Mouse (Mus musculus): ENCODE data around the gene Fxr1. TPM values are rescaled to one million over a fixed set of nuclear protein-coding genes. Genes with fewer than 3 reads are reported as not detected.

Fxr1 gene
- polyA plus RNA-seq, 1 experiment from 2014 or later: 114 TPM

DNA sequence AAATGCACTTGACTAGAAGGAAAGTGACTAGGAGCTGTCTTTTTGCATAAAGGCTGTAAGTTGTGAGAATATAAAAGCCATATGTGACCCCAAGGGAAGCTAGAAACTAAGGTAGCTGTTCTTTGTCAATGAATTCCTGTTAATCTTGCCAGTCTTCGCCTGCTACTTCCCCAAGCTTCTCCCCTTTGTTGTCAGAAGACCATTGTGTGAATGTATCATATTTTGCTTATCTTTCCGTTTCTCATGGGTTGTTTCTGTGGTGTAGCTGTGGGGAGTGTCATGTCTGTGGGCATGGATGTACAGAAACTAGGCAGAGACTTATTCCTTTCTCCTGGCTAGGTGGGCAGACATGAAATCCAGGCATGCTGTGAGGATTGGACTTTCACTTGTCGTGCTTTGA, 62.2 kb downstream of the Fxr1 start:
- Histone ChIP-seq H3K4me3 (ENCODE audit: inconsistent target) (no peak overlapping the region), H3K36me3 (ENCODE audit: inconsistent target) (no peaks in the 10 kb centered on the region; the same call in 1 of the 2 replicates), H3K79me2 (ENCODE audit: inconsistent target) (peaks cover 12% of the 10 kb centered on the region), H3K27ac (no peak overlapping the region)
- 89% methylated on average over 3 of the region's 3 CpGs for WGBS (ENCODE audit: missing documents)

GRCm38 (mm10) chr3:34083655-34084054, 63.9 kb downstream of the Fxr1 start:
- Histone ChIP-seq H3K4me3 (ENCODE audit: inconsistent target) (no peak overlapping the region), H3K27ac (no peak overlapping the region), H3K79me2 (ENCODE audit: inconsistent target) (peaks cover 12% of the 10 kb centered on the region), H3K36me3 (ENCODE audit: inconsistent target) (no peaks in the 10 kb centered on the region)
- WGBS (ENCODE audit: missing documents): 96% methylated on average over 5 of the region's 5 CpGs

DNA sequence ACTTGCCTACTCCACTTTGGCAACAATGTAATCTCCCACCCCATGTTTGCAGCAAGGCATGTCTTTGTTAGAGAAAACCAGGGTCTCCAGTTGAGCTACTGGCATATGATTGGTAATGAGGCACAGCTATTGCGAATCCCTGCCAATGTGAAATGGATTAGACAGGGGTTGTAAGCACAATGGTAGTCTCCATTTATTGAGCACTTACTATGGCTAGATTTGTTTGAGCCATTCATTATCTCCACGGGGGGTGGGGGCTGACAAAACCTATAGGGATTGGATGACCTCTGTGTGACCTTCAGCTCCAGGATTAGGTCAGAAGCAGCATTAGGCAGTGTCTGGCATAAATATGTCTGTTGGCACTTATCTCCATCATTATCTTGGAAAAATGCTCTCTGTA, 83.1 kb downstream of the Fxr1 start:
- 71% methylated on average over 2 of the region's 2 CpGs for WGBS (ENCODE audit: missing documents)
- H3K36me3 ChIP-seq (ENCODE audit: inconsistent target): no peaks in the 10 kb centered on the region
- no peak overlapping the region for H3K27ac ChIP-seq
- no peaks in the 10 kb centered on the region for H3K79me2 ChIP-seq (ENCODE audit: inconsistent target)
- no peak overlapping the region for H3K4me3 ChIP-seq (ENCODE audit: inconsistent target)

DNA sequence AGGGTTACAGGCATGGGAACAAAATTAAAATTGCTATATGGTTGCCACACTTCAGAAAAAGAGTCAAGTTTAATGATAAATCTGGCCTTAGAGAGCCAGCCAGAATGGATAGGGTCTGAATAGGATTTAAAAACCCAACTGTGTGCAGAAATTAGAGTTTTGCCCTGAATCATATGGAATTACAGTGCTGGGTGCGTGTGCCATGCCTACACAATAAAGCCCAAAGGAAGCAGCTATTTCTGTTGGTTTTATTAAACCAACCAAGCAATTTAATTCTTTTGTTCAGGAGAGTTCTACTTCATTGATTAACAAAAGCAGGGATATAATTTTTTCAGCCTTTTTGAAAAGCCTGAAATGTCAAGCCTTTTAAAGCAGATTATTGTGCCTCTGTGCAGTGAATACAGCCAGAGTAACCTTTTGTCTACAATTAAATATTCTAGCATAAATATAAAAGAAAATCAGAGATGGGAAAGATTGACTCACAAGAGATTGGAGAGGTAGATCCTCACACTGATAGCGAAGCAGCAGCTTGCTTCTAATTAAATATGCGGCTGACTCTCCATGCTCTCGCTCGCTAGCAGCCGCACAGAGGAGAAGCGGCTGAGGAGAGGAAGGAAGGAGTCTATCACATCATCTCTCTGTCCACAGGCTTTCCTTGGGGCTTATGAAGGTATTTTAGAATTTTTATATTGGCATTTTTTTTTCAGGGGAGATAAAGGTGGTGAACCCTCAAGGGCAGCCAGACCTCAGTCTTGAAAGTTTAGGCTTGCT, 84.3 kb downstream of the Fxr1 start:
- Histone ChIP-seq H3K79me2 (ENCODE audit: inconsistent target) (no peaks in the 10 kb centered on the region), H3K27ac (no peak overlapping the region), H3K36me3 (ENCODE audit: inconsistent target) (no peaks in the 10 kb centered on the region), H3K4me3 (ENCODE audit: inconsistent target) (no peak overlapping the region)
- 56% methylated on average over 7 of the region's 7 CpGs for WGBS (ENCODE audit: missing documents)

DNA sequence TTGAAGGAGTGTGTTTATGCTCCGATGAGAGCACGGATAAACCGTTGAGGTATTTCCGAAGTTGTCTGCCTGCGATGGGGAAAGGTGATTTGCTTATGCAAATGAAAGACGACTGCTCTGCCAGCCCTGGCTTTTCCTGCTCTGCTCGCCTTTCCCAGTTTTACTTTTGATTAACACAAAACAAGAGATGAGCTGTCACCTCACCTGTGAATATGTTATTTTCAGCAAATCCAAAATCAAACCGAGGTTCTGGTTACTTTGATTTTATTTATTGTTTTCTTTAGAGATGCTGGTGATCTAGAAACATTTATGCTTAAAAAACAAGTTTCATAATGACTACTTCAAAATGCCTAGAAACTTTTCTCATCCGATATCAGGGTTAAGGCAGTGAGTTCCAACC, 86.7 kb downstream of the Fxr1 start:
- Histone ChIP-seq H3K4me3 (ENCODE audit: inconsistent target) (no peak overlapping the region), H3K27ac (no peak overlapping the region), H3K79me2 (ENCODE audit: inconsistent target) (no peaks in the 10 kb centered on the region), H3K36me3 (ENCODE audit: inconsistent target) (no peaks in the 10 kb centered on the region)
- 16% methylated on average over 9 of the region's 9 CpGs for WGBS (ENCODE audit: missing documents)

DNA sequence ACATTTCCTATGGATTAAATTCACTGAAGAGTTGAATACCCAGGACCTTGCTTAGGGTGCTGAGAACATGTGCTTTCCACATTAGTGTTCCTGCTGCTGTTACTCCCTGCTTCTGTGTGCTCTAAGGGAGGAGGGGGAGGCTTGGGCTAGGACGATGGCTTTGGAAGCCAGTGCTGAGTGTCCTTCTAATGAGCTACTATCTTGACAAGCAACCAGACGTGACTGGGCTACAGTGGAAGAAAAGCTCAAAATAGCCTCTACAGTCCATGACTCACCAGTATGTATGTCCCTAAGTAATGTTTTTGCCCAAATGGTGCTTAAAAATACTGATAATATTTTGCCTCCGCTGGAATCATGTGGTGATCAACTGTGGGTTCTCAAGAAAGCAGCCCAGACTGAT, 87.9 kb downstream of the Fxr1 start:
- Histone ChIP-seq H3K4me3 (ENCODE audit: inconsistent target) (no peak overlapping the region), H3K27ac (no peak overlapping the region)
- WGBS (ENCODE audit: missing documents): 84% methylated on average over 3 of the region's 3 CpGs

DNA sequence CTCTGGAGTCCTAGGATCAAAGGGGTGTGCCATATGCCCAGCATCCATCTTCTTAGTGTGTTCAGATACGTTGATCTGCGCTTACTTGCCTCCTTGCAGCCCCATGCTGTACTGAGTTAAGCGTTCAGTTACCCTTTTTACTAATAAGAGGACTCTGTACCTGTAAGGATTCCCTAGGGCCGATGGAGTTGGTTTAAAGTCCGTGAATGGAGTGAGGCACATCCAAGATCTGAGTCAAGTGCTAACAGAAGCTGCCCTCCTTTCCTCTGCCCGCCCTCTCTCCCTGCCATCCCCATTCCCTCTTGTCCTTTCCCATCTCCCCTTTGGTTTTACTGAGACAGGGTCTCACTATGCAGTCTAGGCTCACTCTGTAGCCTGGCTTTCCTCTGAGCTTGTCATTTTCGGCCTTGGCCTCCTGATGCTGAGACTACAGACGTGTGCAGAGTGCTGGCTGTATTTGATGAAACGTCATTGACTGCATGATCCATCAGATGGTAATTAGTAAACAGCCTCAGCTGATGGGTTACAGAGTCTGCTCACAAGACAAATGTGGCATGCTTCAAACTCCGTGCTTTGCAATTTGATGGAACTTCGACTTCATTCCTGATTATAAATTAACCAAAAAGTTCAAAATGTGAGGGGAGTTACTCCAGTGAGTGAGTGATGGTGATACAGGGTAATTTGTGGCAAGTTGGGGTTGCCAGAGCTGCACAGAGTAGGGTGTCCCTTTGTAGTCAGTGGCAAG, 92.4 kb downstream of the Fxr1 start:
- WGBS (ENCODE audit: missing documents): 77% methylated on average over 11 of the region's 11 CpGs
- Histone ChIP-seq H3K36me3 (ENCODE audit: inconsistent target) (no peaks in the 10 kb centered on the region), H3K27ac (no peak overlapping the region), H3K4me3 (ENCODE audit: inconsistent target) (no peak overlapping the region), H3K79me2 (ENCODE audit: inconsistent target) (no peaks in the 10 kb centered on the region)

More for the DNA sequence above, 87.9 kb downstream of the Fxr1 start:
- H3K79me2 ChIP-seq (ENCODE audit: inconsistent target): no peaks in the 10 kb centered on the region
- no peaks in the 10 kb centered on the region for H3K36me3 ChIP-seq (ENCODE audit: inconsistent target)

GRCm38 (mm10) chr3:34115806-34116205, 96.1 kb downstream of the Fxr1 start:
- H3K36me3 ChIP-seq (ENCODE audit: inconsistent target): no peaks in the 10 kb centered on the region
- WGBS (ENCODE audit: missing documents): 89% methylated on average over 6 of the region's 6 CpGs
- no peaks in the 10 kb centered on the region for H3K79me2 ChIP-seq (ENCODE audit: inconsistent target)
- H3K4me3 ChIP-seq (ENCODE audit: inconsistent target): no peak overlapping the region
- H3K27ac ChIP-seq: no peak overlapping the region

DNA sequence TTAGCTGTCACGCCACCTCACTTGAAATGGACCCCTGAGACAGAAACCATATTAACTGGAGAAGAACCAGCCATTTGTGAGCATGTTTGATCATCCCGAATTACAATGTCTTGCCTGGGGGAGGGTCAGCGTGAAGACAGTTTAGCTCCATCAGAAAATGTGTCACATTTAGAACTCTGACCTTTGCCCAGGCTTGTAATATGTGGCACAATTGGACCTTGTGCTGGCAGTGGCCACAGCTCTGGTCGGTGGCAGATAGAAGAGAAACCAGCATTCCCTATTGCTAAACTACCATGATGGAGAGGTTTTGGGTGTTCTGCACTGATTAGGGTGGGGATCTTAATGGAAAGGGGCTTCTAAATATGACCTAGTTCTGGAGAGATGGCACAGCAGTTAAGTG, 100.1 kb downstream of the Fxr1 start:
- 89% methylated on average over 4 of the region's 4 CpGs for WGBS (ENCODE audit: missing documents)
- Histone ChIP-seq H3K79me2 (ENCODE audit: inconsistent target) (no peaks in the 10 kb centered on the region), H3K36me3 (ENCODE audit: inconsistent target) (no peaks in the 10 kb centered on the region), H3K27ac (no peak overlapping the region), H3K4me3 (ENCODE audit: inconsistent target) (no peak overlapping the region)

Other genes with a start within 250 kb of the Fxr1 start
- 21.2 to 24.7 TPM (median 22.8 TPM) in 3 replicates for gene Ttc14, start 220.1 kb upstream of the Fxr1 start, polyA plus RNA-seq (2018)
- 0.18 to 0.26 TPM in 2 of 3 replicates, not detected in the other for gene Ccdc39, start 175.6 kb upstream of the Fxr1 start, polyA plus RNA-seq (2018)
- 53.0 to 86.4 TPM (median 77.3 TPM) in 3 replicates for gene Dnajc19, start 61.4 kb downstream of the Fxr1 start, polyA plus RNA-seq (2018)